ENCODE assay signal across 26 mouse cellular contexts in genomic region chr11:103716971-103717370, GRCm38 (mm10). TPM values are rescaled to one million over a fixed set of nuclear protein-coding genes. Genes with fewer than 3 reads are reported as not detected.
DNase-seq lines count a peak whose midpoint lies in the region; ATAC-seq lines count a peak whose summit lies in the region.
"Had no signal": no experiment of that assay in that cellular context is flagged by ENCODE, and none has a peak within 500 bp of the region (broad histone marks: within the 10 kb centered on the region; RNA-seq: fewer than 3 reads in every experiment).

No protein-coding gene starts in this region.

- H3K27ac ChIP-seq in midbrain, embryonic 10.5 days (replicated peaks): 0 out of 2 replicates have a peak overlapping the region, but pooled peaks have one; percentile 28
- H3K27ac ChIP-seq in midbrain, embryonic 11.5 days (ENCODE audit: low read depth, low read length): no peak overlapping the region
- peak overlapping the region; percentile 53; the same call in 1 of the 2 replicates for H3K27ac ChIP-seq in midbrain, embryonic 13.5 days
- H3K27ac ChIP-seq: embryonic facial prominence, embryonic 15.5 days; forebrain, embryonic 10.5 days; gastrocnemius, adult 2 months; heart, embryonic 13.5 days; hindbrain, embryonic 14.5 days; intestine, embryonic 15.5 days had no signal

- WGBS in midbrain, embryonic 10.5 days: 35% methylated on average over 9 of the region's 9 CpGs
- 27% methylated on average over 9 of the region's 9 CpGs for WGBS in midbrain, embryonic 11.5 days
- 32% methylated on average over 9 of the region's 9 CpGs for WGBS in midbrain, embryonic 13.5 days

- ATAC-seq in midbrain, embryonic 11.5 days (ENCODE audit: low FRiP score): no peak
- no peak for ATAC-seq in midbrain, embryonic 13.5 days
- ATAC-seq: activated CD4-positive, CD25-positive, alpha-beta regulatory T cell, adult 4 months; forebrain, embryonic 14.5 days; intestine, embryonic 15.5 days had no signal

- no peak overlapping the region for H3K4me3 ChIP-seq in midbrain, embryonic 10.5 days
- no peak overlapping the region for H3K4me3 ChIP-seq in midbrain, embryonic 11.5 days (ENCODE audit: low read depth, low read length)
- no peak overlapping the region for H3K4me3 ChIP-seq in midbrain, embryonic 13.5 days (replicated peaks)
- H3K4me3 ChIP-seq: embryonic facial prominence, embryonic 15.5 days; erythroblast, embryonic 14.5 days; forebrain, embryonic 10.5 days; gastrocnemius, adult 2 months; heart, embryonic 13.5 days; intestine, embryonic 15.5 days had no signal

- H3K27me3 ChIP-seq in midbrain, embryonic 10.5 days (ENCODE audit: low read depth, poor library complexity, severe bottlenecking): peaks cover 62% of the 10 kb centered on the region
- no peaks in the 10 kb centered on the region for H3K27me3 ChIP-seq in midbrain, embryonic 11.5 days (ENCODE audit: control insufficient read depth, insufficient read depth, low read length)
- H3K27me3 ChIP-seq in midbrain, embryonic 13.5 days: no peaks in the 10 kb centered on the region
- H3K27me3 ChIP-seq: embryonic facial prominence, embryonic 15.5 days; intestine, embryonic 15.5 days had no signal

- no peak overlapping the region for H3K9ac ChIP-seq in midbrain, embryonic 11.5 days (ENCODE audit: low read length)
- no peak overlapping the region; the same call in 1 of the 2 replicates for H3K9ac ChIP-seq in midbrain, embryonic 13.5 days (replicated peaks)
- H3K9ac ChIP-seq: embryonic facial prominence, embryonic 15.5 days; heart, embryonic 13.5 days; hindbrain, embryonic 14.5 days; intestine, embryonic 15.5 days had no signal

- no peak overlapping the region for H3K4me2 ChIP-seq in midbrain, embryonic 11.5 days
- no peak overlapping the region for H3K4me2 ChIP-seq in midbrain, embryonic 13.5 days (replicated peaks)
- H3K4me2 ChIP-seq: embryonic facial prominence, embryonic 15.5 days; heart, embryonic 13.5 days; hindbrain, embryonic 14.5 days; intestine, embryonic 15.5 days had no signal

- H3K9me3 ChIP-seq in midbrain, embryonic 10.5 days (replicated peaks): no peaks in the 10 kb centered on the region
- H3K9me3 ChIP-seq in midbrain, embryonic 11.5 days (ENCODE audit: control insufficient read depth, low read length): no peaks in the 10 kb centered on the region
- no peaks in the 10 kb centered on the region for H3K9me3 ChIP-seq in midbrain, embryonic 13.5 days
- H3K9me3 ChIP-seq: embryonic facial prominence, embryonic 15.5 days; forebrain, embryonic 10.5 days; heart, embryonic 13.5 days; intestine, embryonic 15.5 days had no signal

- no peaks in the 10 kb centered on the region for H3K36me3 ChIP-seq in midbrain, embryonic 10.5 days
- no peaks in the 10 kb centered on the region for H3K36me3 ChIP-seq in midbrain, embryonic 11.5 days (ENCODE audit: control insufficient read depth, insufficient read depth, low read length)
- H3K36me3 ChIP-seq in midbrain, embryonic 13.5 days: no peaks in the 10 kb centered on the region
- H3K36me3 ChIP-seq: embryonic facial prominence, embryonic 15.5 days; forebrain, embryonic 10.5 days; heart, embryonic 13.5 days; intestine, embryonic 15.5 days had no signal

- no peak for DNase-seq in midbrain, embryonic 10.5 days (ENCODE audit: low spot score)
- no peak for DNase-seq in midbrain, embryonic 11.5 days (ENCODE audit: low spot score, missing footprints)
- DNase-seq in Muller cell, postnatal 12 days (ENCODE audit: inconsistent ontology term): peak; percentile 79
- peak; percentile 29 for DNase-seq in retina, embryonic 14.5 days (ENCODE audit: low spot score)
- DNase-seq in left cerebral cortex, adult 8-10 months (ENCODE audit: low spot score in 2 of 2): no peak
- no peak for DNase-seq in kidney, postnatal 36 days
- DNase-seq in gastrocnemius, adult 8-10 months (ENCODE audit: low spot score in 2 of 2): no peak
- DNase-seq: adrenal gland, postnatal 14 days; cerebellum, adult 2 months; cerebellum, postnatal 14 days; embryo, embryonic 11 days; gastrocnemius, adult 2 months; gastrocnemius, postnatal 36 days; heart, adult 11 months; heart, postnatal 36 days had no signal

- peaks cover 36% of the 10 kb centered on the region for H3K4me1 ChIP-seq in midbrain, embryonic 10.5 days
- H3K4me1 ChIP-seq in midbrain, embryonic 11.5 days (ENCODE audit: control insufficient read depth, insufficient read depth, low read length): peaks cover 8% of the 10 kb centered on the region
- H3K4me1 ChIP-seq in midbrain, embryonic 13.5 days (replicated peaks): peaks cover 23% of the 10 kb centered on the region

RNA-seq across cellular contexts. Expression of gene Gosr2, which starts 19.3 kb away (rescaled TPM):
- polyA plus RNA-seq in midbrain, embryonic 10.5 days (2016; fragmentation: Nextera tagmentation; extraction: Ambion mirVana): 95.6 and 105 TPM in 2 replicates
- polyA plus RNA-seq in midbrain, embryonic 11.5 days (2014; fragmentation: Nextera tagmentation; extraction: Ambion mirVana): 87.8 and 90.9 TPM in 2 replicates
- 90.5 and 96.1 TPM in 2 replicates for polyA plus RNA-seq in midbrain, embryonic 13.5 days (2015; fragmentation: Nextera tagmentation; extraction: Ambion mirVana)
- 10 to 100 TPM; 65.0 to 72.7 (median 68.9) TPM for total RNA-seq in left cerebral cortex, adult 8-10 months (2022)
- total RNA-seq in gastrocnemius, adult 8-10 months (2022): 10 to 100 TPM; 36.4 to 47.4 (median 42.7) TPM

RNA-seq across cellular contexts. Expression of gene Wnt9b, which starts 32.6 kb away (rescaled TPM):
- polyA plus RNA-seq in midbrain, embryonic 10.5 days (2016; fragmentation: Nextera tagmentation; extraction: Ambion mirVana): 0.43 and 0.73 TPM in 2 replicates
- 0.25 and 0.36 TPM in 2 replicates for polyA plus RNA-seq in midbrain, embryonic 11.5 days (2014; fragmentation: Nextera tagmentation; extraction: Ambion mirVana)
- polyA plus RNA-seq in midbrain, embryonic 13.5 days (2015; fragmentation: Nextera tagmentation; extraction: Ambion mirVana): 0.50 and 0.52 TPM in 2 replicates
- under 1 TPM; 0.14 to 0.39 (median 0.22) TPM for total RNA-seq in left cerebral cortex, adult 8-10 months (2022)
- under 1 TPM in 1 of 4 experiments, not detected in 3; 0.19 TPM for total RNA-seq in gastrocnemius, adult 8-10 months (2022)
- total RNA-seq: common myeloid progenitor, adult 5-6 weeks; gastrocnemius, postnatal 36 days had no signal
- polyA plus RNA-seq: activated CD4-positive, CD25-positive, alpha-beta regulatory T cell, adult 4 months; erythroblast, embryonic 14.5 days had no signal

RNA-seq across cellular contexts. Expression of gene Wnt3, which starts 57.0 kb away (rescaled TPM):
- 9.8 and 10.8 TPM in 2 replicates for polyA plus RNA-seq in midbrain, embryonic 10.5 days (2016; fragmentation: Nextera tagmentation; extraction: Ambion mirVana)
- polyA plus RNA-seq in midbrain, embryonic 11.5 days (2014; fragmentation: Nextera tagmentation; extraction: Ambion mirVana): 13.8 and 14.2 TPM in 2 replicates
- 15.7 and 18.6 TPM in 2 replicates for polyA plus RNA-seq in midbrain, embryonic 13.5 days (2015; fragmentation: Nextera tagmentation; extraction: Ambion mirVana)
- total RNA-seq in left cerebral cortex, adult 8-10 months (2022): 1 to 10 TPM; 1.3 to 2.6 (median 1.9) TPM
- total RNA-seq in gastrocnemius, adult 8-10 months (2022): under 1 TPM in 2 of 4 experiments, not detected in 2; 0.07 to 0.09 TPM
- total RNA-seq: common myeloid progenitor, adult 5-6 weeks; gastrocnemius, postnatal 36 days; heart, postnatal 36 days had no signal
- polyA plus RNA-seq: erythroblast, embryonic 14.5 days; heart, embryonic 13.5 days; heart, postnatal 0 days had no signal

Comparison
In these comparisons a context has a peak if more than half of its experiments do, and no peak if none do; other contexts are left out.
1. DNase-seq: peak in Muller cell, postnatal 12 days (single experiment) and retina, embryonic 14.5 days (single experiment); none in midbrain, embryonic 10.5 days (single experiment), midbrain, embryonic 11.5 days (single experiment), left cerebral cortex, adult 8-10 months (0 of 2), kidney, postnatal 36 days (0 of 2) and gastrocnemius, adult 8-10 months (0 of 2).